Mouse (Mus musculus): ENCODE results near the gene Slc3a2.
A peak's percentile ranks its signal among the peaks of the same experiment; 100 is the strongest.
"Not testable (repeated sequence)": the region's sequence is repeated elsewhere in the genome, so short reads cannot be mapped to it uniquely, and the experiment has no call there.

Slc3a2 gene

DNA sequence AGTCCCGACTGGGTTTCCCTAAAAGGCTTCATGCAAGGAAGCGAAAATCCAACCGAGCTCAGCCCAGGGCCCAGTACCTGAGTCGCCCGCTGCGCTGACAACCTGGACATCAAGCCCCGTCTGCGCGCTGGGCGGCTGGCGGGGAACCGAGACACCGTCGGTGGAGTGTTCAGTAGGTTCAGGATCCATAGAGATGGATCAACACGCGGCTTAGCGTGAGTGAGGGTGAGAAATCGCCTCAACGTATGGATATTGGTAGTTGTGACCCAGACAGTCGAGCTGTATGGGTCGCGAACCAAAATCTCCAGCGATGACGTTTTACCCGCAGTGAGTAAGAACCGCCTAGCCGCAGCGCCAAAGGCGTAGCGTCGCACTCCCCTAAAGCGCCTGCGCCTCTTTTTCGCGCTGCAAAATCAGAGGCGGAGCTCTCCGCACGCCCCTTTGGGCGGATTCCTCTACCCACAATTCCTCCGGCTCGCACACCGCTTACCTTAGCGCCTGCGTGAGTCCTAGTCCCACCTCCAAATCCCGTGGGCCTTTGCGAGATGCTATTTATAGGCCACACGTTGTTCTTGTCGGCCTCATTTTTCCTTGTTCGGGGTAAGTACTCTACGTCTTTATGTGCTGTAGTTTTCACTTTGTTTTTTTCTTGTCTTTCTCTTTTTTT lies at the start of gene Slc3a2:
Gene Slc3a2 (minus strand): TSS at position 463 of the 667 bp plus-strand sequence.
- peak; percentile 94 to 97 for DNase-seq

DNA sequence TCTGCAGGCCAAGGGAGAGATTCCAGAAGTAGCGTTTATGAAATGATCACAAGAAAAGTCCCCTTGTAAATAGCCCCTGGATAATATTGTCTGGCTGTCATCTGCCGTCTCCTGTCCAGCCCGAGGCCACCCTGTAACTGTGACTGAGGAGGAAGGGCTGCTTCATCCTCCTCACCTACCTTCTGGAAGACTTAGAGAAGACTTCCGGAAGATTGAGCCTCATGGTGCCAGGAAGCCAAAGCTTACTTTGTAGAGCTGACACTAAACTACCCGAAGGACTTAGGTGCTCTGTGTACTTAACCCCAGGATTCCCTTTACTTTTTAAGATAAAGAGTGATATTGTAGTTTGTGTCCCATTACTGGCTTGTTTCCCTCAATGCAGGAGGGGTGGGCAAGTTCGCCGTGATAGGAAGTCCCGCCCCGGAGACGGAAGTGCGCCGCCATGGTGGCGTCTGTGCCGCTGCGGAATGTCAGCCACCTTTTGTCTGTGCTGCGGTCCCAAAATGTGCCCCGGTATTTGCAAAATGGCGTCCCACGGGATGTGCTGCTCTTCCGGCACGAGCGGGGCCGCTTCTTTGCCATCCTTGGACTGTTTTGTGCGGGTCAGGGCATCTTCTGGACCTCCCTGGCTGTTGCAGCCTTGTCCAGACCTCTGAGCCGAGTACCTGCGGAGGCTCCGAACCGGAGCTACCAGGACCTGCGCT lies 47.5 kb upstream of the Slc3a2 start, which contains the start of gene Tmem223:
Gene Tmem223 (plus strand): TSS at position 430 of the 704 bp plus-strand sequence.
- DNase-seq = peak; percentile 88 to 92

DNA sequence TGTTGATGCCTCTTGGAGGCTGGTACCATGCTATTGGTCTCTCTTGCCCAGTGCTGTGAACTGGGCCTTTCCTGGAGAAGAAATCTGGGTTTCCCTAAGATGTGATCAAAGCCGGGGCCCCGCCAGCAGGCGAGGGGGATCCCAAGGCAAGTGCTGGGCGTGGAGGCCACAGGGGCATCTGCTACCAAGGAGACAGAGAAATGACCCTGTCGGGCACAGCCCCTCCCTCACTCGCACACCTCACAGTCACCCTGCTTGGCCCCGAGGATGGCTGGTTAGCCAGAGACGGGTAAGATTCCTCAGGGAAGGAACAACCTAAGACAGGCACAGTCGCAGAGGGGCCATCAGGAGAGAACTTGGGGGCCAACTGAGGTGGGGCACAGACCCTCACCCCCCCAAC lies 42.4 kb upstream of the Slc3a2 start:
- no peak for DNase-seq

DNA sequence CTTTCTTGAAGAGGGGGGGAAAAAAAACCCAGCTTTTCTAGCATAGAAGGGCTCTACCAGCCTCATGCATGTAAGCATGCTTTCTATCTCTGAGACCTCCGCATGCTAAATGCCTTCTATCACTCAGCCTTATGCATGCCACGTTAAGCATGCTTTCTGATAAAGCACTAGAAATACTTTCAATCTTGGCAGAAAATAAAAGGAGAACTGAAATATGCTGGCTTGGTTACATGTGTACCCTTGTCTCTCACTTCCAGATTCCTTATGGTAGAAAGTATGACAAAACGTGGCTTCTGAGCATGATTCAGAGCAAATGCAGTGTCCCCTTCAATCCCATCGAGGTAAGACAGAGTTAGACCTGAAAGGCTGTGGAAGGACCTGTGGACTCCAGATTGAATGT lies 40.1 kb upstream of the Slc3a2 start:
- DNase-seq = no peak

DNA sequence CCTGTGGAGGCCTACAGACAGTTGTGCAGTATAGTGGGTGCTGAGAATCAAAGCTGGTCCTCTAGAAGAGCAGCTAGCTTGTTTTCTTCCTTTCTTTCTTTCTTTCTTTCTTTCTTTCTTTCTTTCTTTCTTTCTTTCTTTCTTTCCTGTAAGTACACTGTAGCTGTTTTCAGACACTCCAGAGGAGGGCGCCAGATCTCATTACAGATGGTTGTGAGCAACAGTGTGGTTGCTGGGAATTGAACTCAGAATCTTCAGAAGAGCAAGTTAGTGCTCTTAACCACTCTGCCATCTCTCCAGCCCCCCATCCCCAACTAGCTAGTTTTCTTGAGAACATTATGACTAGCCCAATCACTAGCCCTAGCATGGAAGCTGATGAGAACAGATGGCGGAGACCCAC lies 37.6 kb upstream of the Slc3a2 start:
- no peak for DNase-seq

DNA sequence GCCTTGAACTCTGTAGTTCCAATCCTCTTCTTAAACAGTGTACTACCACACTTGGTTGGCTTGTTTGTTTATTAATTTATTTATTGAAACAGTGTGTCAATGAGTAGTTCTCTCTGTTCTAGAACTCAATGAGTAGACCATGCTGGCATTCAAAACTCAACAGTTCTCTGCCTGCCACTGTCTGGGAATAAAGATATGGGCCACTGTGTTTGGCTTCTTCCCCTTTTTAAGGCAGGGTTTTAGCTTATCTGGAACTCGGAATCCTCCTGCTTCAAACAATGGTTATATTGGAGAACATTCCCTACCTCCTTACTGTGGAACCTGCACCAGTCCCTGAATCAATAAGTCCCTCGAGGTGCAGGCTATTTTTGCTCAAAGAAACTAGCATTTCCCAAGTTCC lies 35.7 kb upstream of the Slc3a2 start:
- DNase-seq = no peak

DNA sequence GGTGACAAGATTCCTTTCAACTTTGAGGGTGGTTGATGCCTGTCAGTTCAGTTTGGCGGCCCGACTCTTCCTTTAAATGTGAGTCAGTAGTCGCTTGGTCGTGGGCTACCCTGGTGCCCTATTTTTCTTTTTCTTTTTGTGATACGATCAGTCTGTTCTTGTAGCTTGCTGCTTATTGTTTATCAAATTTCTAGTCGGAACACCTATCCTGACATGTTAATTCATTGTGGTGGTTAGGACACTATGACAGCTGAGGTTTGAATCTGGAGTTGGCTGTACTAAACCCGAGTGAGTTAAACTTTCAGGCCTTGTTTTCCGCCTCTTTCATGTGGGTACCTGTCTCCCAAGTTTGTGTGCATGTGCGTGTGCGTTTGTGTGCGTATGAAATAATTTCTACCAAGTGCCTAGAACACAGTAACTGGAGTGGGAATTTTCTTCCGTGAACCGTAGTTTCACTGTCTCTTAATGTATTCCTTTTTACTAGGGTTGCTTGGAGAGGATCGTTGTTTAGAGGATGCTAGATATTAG lies 34.4 kb upstream of the Slc3a2 start:
- no peak for DNase-seq

DNA sequence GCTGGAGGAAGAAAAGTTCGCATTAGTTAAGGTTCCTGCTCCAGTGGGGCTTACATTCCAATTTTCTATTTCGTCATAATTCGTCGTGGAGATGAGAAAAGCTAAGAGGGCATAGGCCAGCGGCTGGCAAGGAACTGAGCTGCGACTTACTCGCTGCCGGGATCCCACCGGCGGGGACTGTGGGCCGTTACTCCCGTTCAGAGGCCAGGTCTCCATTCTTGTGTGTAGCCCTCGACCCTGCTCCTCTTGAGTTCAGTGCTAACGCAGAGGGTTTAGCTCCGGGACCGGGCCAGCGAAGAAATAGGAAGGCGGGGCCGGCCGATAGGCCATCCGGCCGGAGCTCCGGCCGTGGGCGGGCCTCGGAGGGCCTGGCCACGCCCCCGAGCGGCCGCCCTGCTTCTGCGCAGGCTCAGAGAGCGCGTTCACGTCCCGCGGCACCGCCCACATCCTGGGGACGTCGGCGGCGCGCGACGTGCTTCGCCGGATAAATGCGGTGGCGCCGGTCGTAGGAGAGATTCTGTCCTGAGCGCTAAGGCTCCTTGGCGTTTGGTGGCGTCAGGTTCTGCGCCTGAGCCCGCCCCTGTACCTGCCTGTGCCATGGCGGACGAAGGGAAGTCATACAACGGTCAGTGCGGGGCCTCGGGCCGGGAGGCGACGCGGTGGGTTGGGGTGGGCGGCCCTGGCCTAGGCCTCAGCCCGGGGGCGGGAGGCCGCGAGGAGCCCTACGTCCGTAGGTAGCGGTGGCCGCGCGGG lies 33.6 kb upstream of the Slc3a2 start, which contains the start of gene Nxf1:
Gene Nxf1 (plus strand): TSS at position 439 of the 753 bp plus-strand sequence.
- DNase-seq = peak; percentile 97 to 98

DNA sequence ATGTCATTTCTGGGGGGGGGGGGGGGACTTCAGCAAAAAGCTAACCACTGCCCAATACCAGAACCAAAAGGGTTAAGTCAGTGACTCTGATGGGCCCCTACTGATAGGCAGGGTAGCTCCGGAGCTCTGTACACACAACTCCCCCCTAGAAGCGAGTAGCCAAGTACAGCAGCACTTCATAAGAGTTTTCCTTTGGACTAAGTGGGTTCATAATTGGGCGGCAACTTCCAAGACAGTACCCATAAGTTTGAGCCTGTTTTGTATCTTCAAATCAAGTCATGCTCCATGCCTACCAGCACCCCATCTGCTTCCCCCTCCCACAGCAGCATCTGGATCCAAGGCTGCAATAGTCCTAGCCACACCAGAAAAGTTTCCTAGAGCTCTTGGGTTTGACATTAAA lies 32.5 kb upstream of the Slc3a2 start:
- no peak for DNase-seq

DNA sequence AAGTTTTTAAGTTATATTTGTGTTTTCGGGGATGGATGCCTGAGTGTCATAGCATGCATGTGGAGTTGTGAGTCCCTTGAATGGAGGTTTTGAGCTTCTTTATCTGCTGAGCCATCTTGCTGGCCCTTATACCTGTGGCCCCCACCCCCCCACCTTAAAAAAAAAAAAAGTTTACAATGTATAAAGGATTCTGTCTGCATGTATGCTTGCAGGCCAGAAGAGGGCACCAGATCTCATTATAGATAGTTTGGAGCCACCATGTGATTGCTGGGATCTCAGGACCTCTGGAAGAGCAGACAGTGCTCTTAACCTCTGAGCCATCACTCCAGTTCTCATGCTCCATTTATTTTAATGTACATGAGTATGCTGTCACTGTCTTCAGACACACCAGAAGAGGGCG lies 24.2 kb upstream of the Slc3a2 start:
- DNase-seq = no peak

DNA sequence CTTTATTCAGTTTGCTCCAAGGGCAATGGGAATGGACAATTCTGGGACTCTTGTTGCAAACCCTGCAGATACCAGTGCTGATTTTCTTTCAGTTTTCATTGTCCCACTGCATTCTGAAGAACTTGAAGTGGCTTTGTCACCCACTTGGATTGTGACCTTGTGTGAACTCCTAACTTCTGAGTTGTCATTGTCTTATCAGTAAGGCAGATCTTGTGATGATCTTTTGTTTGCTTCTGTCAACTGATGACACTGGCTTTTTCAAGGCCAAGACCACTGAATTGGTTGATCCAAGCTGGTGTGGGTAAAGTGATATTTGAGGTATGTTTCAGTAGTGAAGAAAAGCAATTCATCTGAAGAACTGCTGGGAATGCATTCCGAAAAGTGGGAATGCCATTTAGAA lies 22.2 kb upstream of the Slc3a2 start:
- DNase-seq = no peak

DNA sequence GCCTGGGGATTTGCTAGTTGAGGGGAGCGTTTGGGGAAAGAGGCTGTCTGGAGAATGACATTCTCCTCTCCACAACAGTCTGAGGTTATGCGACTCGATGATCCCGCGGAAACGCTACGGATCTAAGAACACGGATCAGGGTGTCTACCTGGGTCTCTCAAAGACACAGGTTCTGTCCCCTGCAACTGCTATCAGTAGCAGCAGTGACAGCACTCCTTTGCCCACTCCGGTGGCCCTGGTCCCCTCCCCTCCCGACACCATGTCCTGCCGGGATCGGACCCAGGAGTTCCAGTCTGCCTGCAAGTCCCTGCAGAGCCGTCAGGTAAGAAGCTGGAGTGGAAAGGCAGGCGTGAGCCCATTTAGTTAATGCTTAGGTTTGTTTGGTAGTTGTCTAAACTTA lies 19.0 kb upstream of the Slc3a2 start:
- DNase-seq = peak in 1 of 2 experiments; percentile 22

DNA sequence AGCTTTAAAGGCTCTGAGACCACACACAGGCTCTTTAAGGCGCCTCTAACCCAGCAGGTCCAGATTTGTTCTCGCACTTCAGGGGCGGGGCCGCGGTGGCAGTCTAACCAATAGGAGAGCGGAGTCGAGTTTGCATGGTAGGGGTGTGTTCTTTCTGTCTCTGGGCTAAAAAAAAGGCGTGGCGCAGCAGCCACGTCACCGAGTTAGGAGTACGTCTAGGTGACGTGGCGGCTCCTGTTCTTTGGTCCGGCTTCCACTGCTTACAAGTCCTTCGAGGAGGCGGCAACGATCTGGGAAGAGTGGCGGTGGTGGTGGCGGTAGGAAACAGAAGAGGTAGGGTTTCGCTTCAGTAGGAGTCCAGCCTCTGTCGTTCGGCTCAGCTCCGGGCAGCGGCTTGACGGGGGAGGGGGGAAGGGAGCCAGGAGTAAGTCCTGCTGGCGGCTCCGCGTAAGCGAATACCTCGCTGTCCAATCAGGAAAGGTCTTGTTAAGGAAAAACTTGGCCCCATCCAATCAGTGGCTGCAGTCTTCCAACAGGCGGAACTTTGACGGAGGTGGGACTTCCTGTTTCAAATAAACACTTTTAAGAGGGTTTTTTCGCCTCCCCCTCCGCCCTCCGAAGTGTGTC lies 18.2 kb upstream of the Slc3a2 start, which contains the start of gene Stx5a:
Gene Stx5a (plus strand): TSS at position 171 of the 627 bp plus-strand sequence.
- peak; percentile 96 to 98 for DNase-seq

DNA sequence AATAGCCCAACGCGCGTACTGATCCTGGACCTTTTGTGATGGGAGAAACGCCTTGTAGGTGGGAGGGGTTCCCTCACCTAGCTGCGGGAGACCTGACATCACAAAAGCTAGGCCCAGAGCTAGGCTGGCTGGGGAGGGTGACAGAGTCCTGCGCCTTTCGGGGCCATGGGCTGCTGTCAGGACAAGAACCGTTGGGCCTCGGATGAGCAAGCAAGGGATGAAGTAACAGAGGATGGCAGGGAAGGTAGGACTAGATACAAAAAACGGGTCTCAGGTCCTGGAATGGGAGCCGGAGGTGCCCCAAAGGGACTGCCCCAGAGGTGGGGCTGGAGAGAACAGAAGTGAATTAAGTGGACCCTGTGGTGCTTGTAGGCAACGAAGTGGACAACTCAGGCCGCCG lies 17.4 kb upstream of the Slc3a2 start, which contains the start of gene 1700092M07Rik:
Gene 1700092M07Rik (plus strand): TSS at position 116 of the 400 bp plus-strand sequence.
- DNase-seq = no peak

DNA sequence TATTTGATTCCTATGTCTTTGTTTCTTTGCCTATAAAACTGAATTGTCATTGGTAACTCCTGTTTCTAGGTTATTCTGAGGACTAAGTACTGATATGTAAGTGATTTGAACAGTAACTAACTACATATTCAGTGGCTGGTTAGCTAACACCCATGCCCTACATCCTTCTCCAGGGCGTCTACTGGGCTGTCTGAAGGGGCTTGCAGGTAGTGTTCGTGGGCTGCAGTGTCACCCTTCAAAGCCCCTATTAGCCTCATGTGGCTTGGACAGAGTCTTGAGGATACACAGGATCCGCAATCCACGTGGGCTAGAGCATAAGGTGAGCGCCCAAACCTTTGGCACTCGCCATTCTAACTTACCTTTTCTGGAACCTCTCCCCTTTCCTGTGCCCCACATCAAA lies 16.5 kb upstream of the Slc3a2 start:
- DNase-seq = no peak

DNA sequence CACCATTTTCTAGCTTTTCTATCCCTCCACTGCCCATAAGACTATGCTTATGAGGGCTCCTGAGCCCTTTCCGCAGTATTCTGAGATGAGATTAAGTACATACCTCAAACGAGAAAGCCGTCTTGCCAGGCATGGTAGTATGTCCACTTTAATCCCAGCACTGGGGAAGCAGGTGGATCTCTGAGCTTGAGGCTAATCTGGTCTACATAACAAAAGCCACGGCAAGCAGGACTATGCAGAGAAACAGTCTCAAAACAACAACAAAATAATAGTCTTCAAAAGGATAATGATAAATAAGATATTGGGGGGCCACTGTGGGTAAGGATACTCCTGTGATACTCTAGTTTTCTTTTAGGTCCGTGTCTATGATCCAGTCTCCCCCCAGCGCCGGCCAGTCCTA lies 15.7 kb upstream of the Slc3a2 start:
- DNase-seq = no peak

DNA sequence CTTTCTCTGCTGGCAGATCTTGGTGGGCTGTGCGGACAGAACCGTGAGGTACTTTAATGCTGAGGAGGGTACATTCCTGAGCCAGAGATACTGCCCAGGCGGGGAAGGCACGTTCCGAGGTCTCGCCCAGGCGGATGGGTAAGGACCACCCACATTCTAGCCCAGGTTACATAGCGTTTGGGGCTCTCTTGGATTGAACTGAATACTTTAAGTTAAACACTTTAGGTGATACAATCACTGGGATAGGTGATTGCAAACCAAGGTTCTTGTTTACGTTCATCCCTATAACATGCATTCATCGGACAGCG lies 12.9 kb upstream of the Slc3a2 start:
- no peak for DNase-seq

DNA sequence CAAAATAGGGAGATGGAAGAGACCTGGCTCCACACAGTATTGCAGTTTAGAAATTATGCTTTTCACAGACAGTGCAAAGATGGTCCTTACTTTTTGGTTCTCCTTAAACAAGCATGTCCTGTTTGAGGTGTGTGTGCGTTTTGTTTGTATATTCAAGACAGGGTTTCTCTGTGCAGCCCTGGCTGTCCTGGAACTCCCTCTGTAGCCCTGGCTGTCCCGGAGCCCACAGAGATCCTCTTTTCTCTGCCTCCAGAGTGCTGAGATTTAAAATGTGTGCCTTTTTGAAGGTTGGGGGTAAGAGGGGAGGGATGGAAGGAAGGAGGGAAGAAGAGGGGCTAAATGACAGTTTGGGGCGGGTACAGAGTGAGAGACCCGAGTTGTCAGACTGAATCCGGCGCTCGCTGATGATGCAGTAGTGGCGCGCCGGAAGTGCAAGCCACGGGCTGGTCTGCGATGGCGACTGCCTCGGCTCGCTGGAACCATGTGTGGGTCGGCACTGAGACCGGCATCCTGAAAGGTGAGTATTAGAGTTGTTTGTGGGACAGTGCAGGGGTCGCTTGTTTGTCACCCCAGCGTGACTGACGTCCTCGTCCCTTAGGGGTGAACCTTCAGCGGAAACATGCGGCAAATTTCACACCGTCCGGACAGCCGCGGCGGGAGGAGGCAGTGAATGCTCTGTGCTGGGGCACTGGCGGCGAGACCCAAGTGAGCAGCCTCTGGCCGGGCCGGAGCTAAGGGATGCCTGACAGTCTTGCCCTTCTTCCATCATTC lies 12.4 kb upstream of the Slc3a2 start, which contains the start of gene Wdr74:
Gene Wdr74 (plus strand): TSS at position 439 of the 771 bp plus-strand sequence.
- peak; percentile 96 to 97 for DNase-seq

DNA sequence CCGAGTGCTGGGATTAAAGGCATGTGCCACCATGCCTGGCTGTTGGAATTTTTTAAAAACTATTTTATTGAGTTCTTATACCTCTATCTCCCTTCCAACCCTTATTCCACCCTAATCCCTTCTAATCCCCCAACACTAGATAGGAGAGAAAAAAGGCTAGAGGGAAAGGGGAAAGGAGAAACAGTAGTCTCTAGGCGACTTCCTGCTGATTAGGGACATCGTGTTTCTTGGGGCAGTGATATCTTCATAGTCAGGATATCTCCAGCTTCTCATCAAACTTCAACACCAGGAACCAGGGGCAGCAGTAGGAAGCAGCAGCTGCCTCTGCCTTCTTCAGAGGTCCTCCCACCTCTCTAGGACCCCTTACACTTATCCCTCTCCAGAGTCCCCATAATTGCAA lies 11.2 kb upstream of the Slc3a2 start:
- no peak for DNase-seq

DNA sequence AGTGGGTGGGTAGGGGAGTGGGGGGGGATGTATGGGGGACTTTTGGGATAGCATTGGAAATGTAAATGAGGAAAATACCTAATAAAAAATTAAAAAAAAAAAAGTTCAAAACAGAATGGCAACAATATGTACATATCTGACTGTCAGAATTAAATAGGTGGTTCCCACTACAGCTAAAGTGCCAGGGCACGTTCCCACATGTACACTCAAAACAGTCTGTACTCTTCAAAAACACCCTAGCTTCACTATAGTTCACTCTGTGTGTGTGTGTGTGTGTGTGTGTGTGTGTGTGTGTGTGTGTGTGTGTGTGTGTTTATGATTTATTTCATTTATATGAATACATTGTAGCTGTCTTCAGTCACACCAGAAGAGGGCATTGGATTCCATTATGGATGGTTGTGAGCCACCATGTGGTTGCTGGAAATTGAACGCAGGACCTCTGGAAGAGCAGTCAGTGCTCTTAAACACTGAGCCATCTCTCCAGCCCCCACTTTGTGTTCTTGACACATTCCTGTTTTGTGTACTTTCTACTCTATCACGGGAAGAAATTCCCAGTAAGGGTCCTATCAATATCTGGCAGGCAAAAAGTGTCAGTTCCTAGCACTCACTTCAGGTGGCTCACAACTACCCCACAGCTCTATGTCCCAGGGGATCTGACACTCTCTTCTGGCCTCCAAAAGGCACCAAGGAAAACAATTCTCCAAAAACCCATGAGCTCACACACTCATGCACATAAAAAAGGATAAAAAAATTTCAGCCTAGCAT lies 5.3 kb upstream of the Slc3a2 start:
- DNase-seq = not testable (repeated sequence)

DNA sequence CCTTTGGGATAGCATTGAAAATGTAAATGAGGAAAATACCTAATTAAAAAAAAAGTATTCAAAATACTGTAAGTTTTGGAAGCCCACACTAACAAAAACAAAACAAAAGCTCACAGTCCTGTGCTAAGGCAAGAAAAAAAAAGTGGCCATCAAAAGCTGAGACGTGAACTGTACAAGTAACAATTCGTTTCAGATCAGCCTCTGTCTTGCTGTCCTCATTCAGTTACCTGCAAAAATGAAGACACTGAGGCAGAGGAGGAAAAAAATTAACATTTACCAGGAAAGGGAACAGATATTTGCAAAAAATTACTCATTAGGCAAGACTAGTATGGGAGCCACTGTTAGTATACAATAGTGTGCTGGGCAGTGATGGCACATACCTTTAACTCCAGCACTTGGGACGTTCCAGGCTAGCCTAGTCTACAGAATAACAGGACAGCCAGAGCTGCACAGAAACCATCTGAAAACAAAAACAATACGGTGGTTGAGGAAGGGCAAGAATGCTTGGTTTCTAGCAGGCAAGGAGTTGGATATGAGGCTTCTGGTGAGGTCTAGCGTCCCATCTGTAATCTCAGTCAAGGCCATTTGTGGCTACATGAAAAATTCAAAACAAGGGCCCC lies 4.4 kb upstream of the Slc3a2 start:
- DNase-seq = no peak

Measured in kidney, postnatal 4 days (tissue).